Mouse (Mus musculus) C2C12 (cell line): ENCODE data around the gene Ttf2.

Experiments used
- CEBPB ChIP-seq: IDR thresholded peaks from one replicate; pipeline ENCODE4 v1.6.1; 2011; ENCODE audit warnings: low read depth, mild to moderate bottlenecking, control low read depth, moderate library complexity
- CTCF ChIP-seq: IDR thresholded peaks from one replicate; pipeline ENCODE4 v1.5.1; 2011; ENCODE audit not compliant: control insufficient read depth, insufficient read depth, insufficient read length
- FOSL1 ChIP-seq: IDR thresholded peaks from one replicate; pipeline ENCODE4 v1.8.0; 2011; ENCODE audit warnings: mild to moderate bottlenecking, low read length; ENCODE audit not compliant: poor library complexity, insufficient read depth, severe bottlenecking
- MAX ChIP-seq: IDR thresholded peaks from one replicate; pipeline ENCODE4 v1.6.1; 2011; ENCODE audit warnings: mild to moderate bottlenecking, control low read depth
- MYOD1 ChIP-seq: IDR thresholded peaks from one replicate; pipeline ENCODE4 v1.6.1; 2011; ENCODE audit warnings: low read depth; ENCODE audit not compliant: control insufficient read depth, insufficient read length
- MYOG ChIP-seq: IDR thresholded peaks from one replicate; pipeline ENCODE4 v1.6.1; 2011; ENCODE audit not compliant: control insufficient read depth, insufficient read length; ENCODE audit errors: extremely low read depth

DNA sequence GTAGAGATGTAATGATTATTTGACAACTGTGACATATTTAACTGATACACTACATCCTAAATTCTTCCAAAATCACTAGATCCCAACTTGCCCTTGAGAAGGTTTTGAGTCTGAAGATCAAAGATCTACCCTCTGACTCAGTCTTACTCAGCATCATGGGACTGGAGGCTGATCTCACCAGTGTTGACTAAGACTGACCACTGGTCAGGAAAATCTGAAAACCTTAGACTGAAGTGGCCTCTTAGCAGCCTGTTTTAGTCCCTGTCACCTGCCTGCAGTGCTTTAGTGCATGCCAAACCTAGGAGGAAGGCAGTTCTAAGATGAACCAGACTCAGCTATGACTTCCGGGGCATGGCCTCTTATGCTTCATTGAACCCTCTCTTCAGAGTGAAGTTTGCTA, 80.2 kb downstream of the Ttf2 start:
- TF ChIP-seq CTCF (no peak), CEBPB (no peak), MAX (no peak), MYOG (no peak), MYOD1 (peak; percentile 27), FOSL1 (peak; percentile 73)
